ENCODE assay signal across 24 mouse cellular contexts in the genomic region with DNA sequence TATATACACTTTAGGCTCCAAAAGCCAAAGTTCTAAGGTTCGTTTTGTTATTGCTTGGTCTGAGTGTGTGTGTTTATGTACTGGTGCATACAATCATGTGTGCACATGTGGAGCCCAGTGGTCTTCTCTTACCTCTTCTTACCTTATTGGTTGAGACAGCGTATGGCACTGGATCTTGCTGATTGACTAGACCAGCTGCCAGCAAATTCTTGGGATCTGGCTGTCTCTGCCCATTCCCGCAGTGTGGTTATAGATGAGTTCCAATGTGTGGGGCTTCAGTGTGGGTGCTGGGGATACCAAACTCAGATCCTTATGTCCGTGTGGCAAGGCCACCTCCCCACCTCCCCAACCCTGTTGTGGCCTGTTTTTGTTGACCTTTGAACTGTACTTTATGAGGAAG. TPM values are rescaled to one million over a fixed set of nuclear protein-coding genes. Genes with fewer than 3 reads are reported as not detected.
DNase-seq lines count a peak whose midpoint lies in the region; ATAC-seq and TF ChIP-seq lines count a peak whose summit lies in the region.
"Had no signal": no experiment of that assay in that cellular context is flagged by ENCODE, and none has a peak within 500 bp of the region (broad histone marks: within the 10 kb centered on the region; RNA-seq: fewer than 3 reads in every experiment).

No protein-coding gene starts in this region.

- no peaks in the 10 kb centered on the region for H3K36me3 ChIP-seq in kidney, embryonic 14.5 days (ENCODE audit: control insufficient read depth, insufficient read depth, low read length)
- H3K36me3 ChIP-seq in midbrain, embryonic 16.5 days (ENCODE audit: control insufficient read depth, insufficient read depth, low read length): no peaks in the 10 kb centered on the region
- H3K36me3 ChIP-seq in midbrain, embryonic 14.5 days (ENCODE audit: control insufficient read depth, insufficient read depth, low read length): no peaks in the 10 kb centered on the region
- H3K36me3 ChIP-seq in intestine, postnatal 0 days (ENCODE audit: control insufficient read depth, insufficient read depth): no peaks in the 10 kb centered on the region
- no peaks in the 10 kb centered on the region for H3K36me3 ChIP-seq in stomach, postnatal 0 days (ENCODE audit: control insufficient read depth, insufficient read depth, low read length)
- H3K36me3 ChIP-seq: forebrain, embryonic 10.5 days; heart, embryonic 10.5 days; heart, embryonic 13.5 days had no signal

- peaks cover 5% of the 10 kb centered on the region; the same call in 1 of the 2 replicates for H3K9me3 ChIP-seq in kidney, embryonic 14.5 days (ENCODE audit: control insufficient read depth, low read length)
- H3K9me3 ChIP-seq in midbrain, embryonic 16.5 days (replicated peaks; ENCODE audit: control insufficient read depth, low read length, poor library complexity, severe bottlenecking): 0 out of 2 replicates have a peak, but pooled peaks cover 1% of the 10 kb centered on the region
- H3K9me3 ChIP-seq in midbrain, embryonic 14.5 days (ENCODE audit: control insufficient read depth, low read length): no peaks in the 10 kb centered on the region
- no peaks in the 10 kb centered on the region for H3K9me3 ChIP-seq in intestine, postnatal 0 days (ENCODE audit: control insufficient read depth)
- 0 out of 2 replicates have a peak, but pooled peaks cover 2% of the 10 kb centered on the region for H3K9me3 ChIP-seq in stomach, postnatal 0 days (ENCODE audit: control insufficient read depth, low read length)

- H3K27ac ChIP-seq in kidney, embryonic 14.5 days (ENCODE audit: low read depth, low read length): no peak overlapping the region
- H3K27ac ChIP-seq in midbrain, embryonic 16.5 days (ENCODE audit: low read length): no peak overlapping the region
- H3K27ac ChIP-seq in midbrain, embryonic 14.5 days (replicated peaks; ENCODE audit: low read depth, low read length): no peak overlapping the region
- H3K27ac ChIP-seq in intestine, postnatal 0 days (ENCODE audit: low read depth, low read length): peak overlapping the region; percentile 70
- no peak overlapping the region for H3K27ac ChIP-seq in stomach, postnatal 0 days (replicated peaks)
- H3K27ac ChIP-seq: forebrain, embryonic 10.5 days; forebrain, embryonic 13.5 days; heart, adult 2 months; heart, embryonic 10.5 days; heart, embryonic 13.5 days had no signal

- no peaks in the 10 kb centered on the region for H3K27me3 ChIP-seq in kidney, embryonic 14.5 days (ENCODE audit: control insufficient read depth, insufficient read depth, low read length)
- H3K27me3 ChIP-seq in midbrain, embryonic 16.5 days (ENCODE audit: control insufficient read depth, insufficient read depth, low read depth, low read length): no peaks in the 10 kb centered on the region
- no peaks in the 10 kb centered on the region for H3K27me3 ChIP-seq in midbrain, embryonic 14.5 days (ENCODE audit: control insufficient read depth, insufficient read depth, low read length)
- no peaks in the 10 kb centered on the region for H3K27me3 ChIP-seq in intestine, postnatal 0 days (replicated peaks; ENCODE audit: control insufficient read depth, insufficient read depth, low read length)
- no peaks in the 10 kb centered on the region for H3K27me3 ChIP-seq in stomach, postnatal 0 days (ENCODE audit: control insufficient read depth, insufficient read depth, low read length)
- H3K27me3 ChIP-seq: forebrain, embryonic 13.5 days; heart, embryonic 13.5 days had no signal

- no peak for TF ChIP-seq EP300 in stomach, postnatal 0 days (optimal IDR thresholded peaks at IDR 0.05)

- H3K4me3 ChIP-seq in kidney, embryonic 14.5 days (ENCODE audit: low read length): no peak overlapping the region
- no peak overlapping the region for H3K4me3 ChIP-seq in midbrain, embryonic 16.5 days (ENCODE audit: low read depth, low read length)
- no peak overlapping the region for H3K4me3 ChIP-seq in midbrain, embryonic 14.5 days (replicated peaks; ENCODE audit: low read depth, low read length)
- H3K4me3 ChIP-seq in intestine, postnatal 0 days (ENCODE audit: low read depth, low read length): no peak overlapping the region
- H3K4me3 ChIP-seq in stomach, postnatal 0 days (ENCODE audit: low read depth, low read length): no peak overlapping the region
- H3K4me3 ChIP-seq: forebrain, embryonic 10.5 days; forebrain, embryonic 13.5 days; heart, adult 2 months; heart, embryonic 10.5 days; heart, embryonic 13.5 days had no signal

- H3K4me2 ChIP-seq in kidney, embryonic 14.5 days (replicated peaks; ENCODE audit: low read depth, low read length): no peak overlapping the region
- no peak overlapping the region for H3K4me2 ChIP-seq in midbrain, embryonic 16.5 days (ENCODE audit: low read length)
- H3K4me2 ChIP-seq in midbrain, embryonic 14.5 days (ENCODE audit: low read length): no peak overlapping the region
- no peak overlapping the region for H3K4me2 ChIP-seq in intestine, postnatal 0 days (replicated peaks; ENCODE audit: low read depth)
- H3K4me2 ChIP-seq in stomach, postnatal 0 days (replicated peaks; ENCODE audit: low read depth): no peak overlapping the region
- H3K4me2 ChIP-seq: forebrain, embryonic 13.5 days; heart, embryonic 13.5 days had no signal

- no peak for TF ChIP-seq CTCF in intestine, postnatal 0 days (IDR thresholded peaks at IDR 0.05; ENCODE audit: low read depth)
- TF ChIP-seq CTCF in stomach, postnatal 0 days (IDR thresholded peaks at IDR 0.05; ENCODE audit: low read depth): no peak

- H3K9ac ChIP-seq in kidney, embryonic 14.5 days (ENCODE audit: low read depth, low read length): no peak overlapping the region
- H3K9ac ChIP-seq in midbrain, embryonic 16.5 days (ENCODE audit: low read depth, low read length): no peak overlapping the region
- H3K9ac ChIP-seq in midbrain, embryonic 14.5 days (replicated peaks; ENCODE audit: low read length): no peak overlapping the region
- no peak overlapping the region for H3K9ac ChIP-seq in intestine, postnatal 0 days (ENCODE audit: low read depth, low read length)
- no peak overlapping the region for H3K9ac ChIP-seq in stomach, postnatal 0 days (ENCODE audit: low read length)
- H3K9ac ChIP-seq: forebrain, embryonic 13.5 days; heart, embryonic 13.5 days had no signal

- H3K4me1 ChIP-seq in kidney, embryonic 14.5 days (ENCODE audit: control insufficient read depth, insufficient read depth, low read length): peaks cover 4% of the 10 kb centered on the region; the same call in 1 of the 2 replicates
- H3K4me1 ChIP-seq in midbrain, embryonic 16.5 days (ENCODE audit: control insufficient read depth, insufficient read depth, low read length): no peaks in the 10 kb centered on the region
- no peaks in the 10 kb centered on the region for H3K4me1 ChIP-seq in midbrain, embryonic 14.5 days (ENCODE audit: control insufficient read depth, insufficient read depth, low read length)
- H3K4me1 ChIP-seq in intestine, postnatal 0 days (replicated peaks; ENCODE audit: control insufficient read depth, insufficient read depth, low read length): no peaks in the 10 kb centered on the region; the same call in 1 of the 2 replicates
- no peaks in the 10 kb centered on the region for H3K4me1 ChIP-seq in stomach, postnatal 0 days (replicated peaks; ENCODE audit: control insufficient read depth, insufficient read depth)
- H3K4me1 ChIP-seq: forebrain, embryonic 13.5 days had no signal

- WGBS in kidney, embryonic 14.5 days: 77% methylated on average over 4 of the region's 4 CpGs
- 89% methylated on average over 4 of the region's 4 CpGs for WGBS in midbrain, embryonic 16.5 days
- WGBS in midbrain, embryonic 14.5 days: 84% methylated on average over 4 of the region's 4 CpGs
- 63% methylated on average over 4 of the region's 4 CpGs for WGBS in intestine, postnatal 0 days
- 76% methylated on average over 4 of the region's 4 CpGs for WGBS in stomach, postnatal 0 days

- no peak for ATAC-seq in kidney, embryonic 14.5 days (ENCODE audit: low FRiP score, low TSS enrichment)
- peak; percentile 36; the same call in 1 of the 2 replicates for ATAC-seq in midbrain, embryonic 16.5 days
- ATAC-seq in midbrain, embryonic 14.5 days (ENCODE audit: low FRiP score, low TSS enrichment): no peak
- no peak for ATAC-seq in intestine, postnatal 0 days
- ATAC-seq in stomach, postnatal 0 days (ENCODE audit: low FRiP score, low TSS enrichment): no peak
- ATAC-seq: activated CD4-positive, CD25-positive, alpha-beta regulatory T cell, adult 4 months; forebrain, embryonic 13.5 days; forebrain, embryonic 16.5 days had no signal

- DNase-seq in kidney, adult 9 months: peak; percentile 36
- no peak for DNase-seq in midbrain, embryonic 14.5 days
- DNase-seq in yolk sac, embryonic 10.5 days (ENCODE audit: low spot score): peak; percentile 16
- no peak for DNase-seq in stomach, postnatal 0 days (ENCODE audit: low spot score)
- DNase-seq in layer of hippocampus, postnatal 14 days (ENCODE audit: low spot score in 2 of 2): no peak
- DNase-seq: adrenal gland, adult 8-10 months; adrenal gland, postnatal 25 days; cerebellum, adult 18-20 months; cerebellum, adult 9-10 months; cerebellum, postnatal 14 days; gastrocnemius, postnatal 10 days; gastrocnemius, postnatal 36 days; heart, adult 2 months; heart, postnatal 14 days; heart, postnatal 4 days had no signal

RNA-seq across cellular contexts. Expression of gene Acsl1, which starts 21.8 kb away (rescaled TPM):
- 9.7 and 16.1 TPM in 2 replicates for polyA plus RNA-seq in kidney, embryonic 14.5 days (2014; fragmentation: Nextera tagmentation; extraction: Ambion mirVana)
- 17.9 and 20.2 TPM in 2 replicates for polyA plus RNA-seq in midbrain, embryonic 16.5 days (2015; fragmentation: Nextera tagmentation; extraction: Ambion mirVana)
- polyA plus RNA-seq in midbrain, embryonic 14.5 days (2014; fragmentation: Nextera tagmentation; extraction: Ambion mirVana): 13.9 and 20.0 TPM in 2 replicates
- polyA plus RNA-seq in intestine, postnatal 0 days (2015; fragmentation: Nextera tagmentation; extraction: Ambion mirVana): 54.0 and 59.1 TPM in 2 replicates
- 47.4 and 47.5 TPM in 2 replicates for polyA plus RNA-seq in stomach, postnatal 0 days (2015; fragmentation: Nextera tagmentation; extraction: Ambion mirVana)
- 10 to 100 TPM; 47.8 to 50.2 TPM for total RNA-seq in layer of hippocampus, postnatal 14 days (2021)

Comparison
In these comparisons a context has a peak if more than half of its experiments do, and no peak if none do; other contexts are left out.
1. DNase-seq: peak in kidney, adult 9 months (single experiment) and yolk sac, embryonic 10.5 days (single experiment); none in midbrain, embryonic 14.5 days (single experiment), stomach, postnatal 0 days (single experiment) and layer of hippocampus, postnatal 14 days (0 of 2).